Mouse (Mus musculus) liver, adult 2 months (tissue): ENCODE measurements around the gene Ttll8.

ENCODE experiments used
- CTCF ChIP-seq: fragments of 200-500 bp; IDR thresholded peaks from 2 replicates; pipeline ENCODE4 v1.5.1; 2011; ENCODE audit warnings: low read depth, low read length, control low read depth
- POLR2A ChIP-seq: fragments of 200-500 bp; IDR thresholded peaks from 2 replicates; pipeline ENCODE4 v1.6.1; 2011; ENCODE audit warnings: low read length, control low read depth; ENCODE audit not compliant: insufficient read depth; ENCODE audit errors: extremely low read depth

GRCm38 (mm10) chr15:88896341-88896980 is 57.8 kb downstream of the Ttll8 start:
- TF ChIP-seq POLR2A (no peak), CTCF (no peak)
